Mouse (Mus musculus) thymus, adult 2 months (tissue): Measurements from ENCODE around the gene Ly6g6c.

Source experiments
- CTCF ChIP-seq: fragments of 200-500 bp; IDR thresholded peaks from 2 replicates; pipeline ENCODE4 v1.5.1; 2012; ENCODE audit warnings: mild to moderate bottlenecking, control low read depth, low read length, moderate library complexity, borderline replicate concordance; ENCODE audit not compliant: control insufficient read depth, poor library complexity, insufficient read depth; ENCODE audit errors: extremely low read depth
- POLR2A ChIP-seq: fragments of 200-500 bp; IDR thresholded peaks from 2 replicates; pipeline ENCODE4 v1.6.1; 2012; ENCODE audit warnings: mild to moderate bottlenecking, low read length, control low read depth, moderate library complexity; ENCODE audit not compliant: control insufficient read depth, poor library complexity, insufficient read depth; ENCODE audit errors: extremely low read depth

DNA sequence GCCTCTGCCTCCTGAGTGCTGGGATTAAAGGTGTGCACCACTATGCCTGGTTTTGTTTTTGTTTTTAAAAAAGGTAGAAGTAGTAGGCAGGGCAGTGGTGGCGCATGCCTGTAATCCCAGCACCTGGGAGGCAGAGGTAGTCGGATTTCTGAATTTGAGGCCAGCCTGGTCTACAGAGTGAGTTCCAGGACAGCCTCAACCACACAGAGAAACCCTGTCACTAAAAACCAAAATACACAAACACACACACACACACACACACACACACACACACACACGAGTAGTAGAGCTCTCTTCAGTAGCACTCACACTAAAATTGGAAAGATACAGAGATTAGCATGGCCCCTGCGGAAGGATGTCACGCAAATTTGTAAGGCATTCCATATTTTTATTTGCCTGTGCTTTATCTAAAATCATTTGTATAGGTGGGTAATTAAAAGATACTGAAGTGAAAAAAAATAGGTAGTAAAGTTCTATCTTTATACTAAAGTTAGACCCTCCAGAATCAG is 16.2 kb upstream of the Ly6g6c start:
- no peak for TF ChIP-seq POLR2A
- TF ChIP-seq CTCF, result no peak
